Mouse (Mus musculus) thymus, adult 2 months (tissue): Measurements from ENCODE around the gene Ptov1.

Source experiments
- CTCF ChIP-seq: fragments of 200-500 bp; IDR thresholded peaks from 2 replicates; pipeline ENCODE4 v1.5.1; 2012; ENCODE audit warnings: mild to moderate bottlenecking, control low read depth, low read length, moderate library complexity, borderline replicate concordance; ENCODE audit not compliant: control insufficient read depth, poor library complexity, insufficient read depth; ENCODE audit errors: extremely low read depth
- POLR2A ChIP-seq: fragments of 200-500 bp; IDR thresholded peaks from 2 replicates; pipeline ENCODE4 v1.6.1; 2012; ENCODE audit warnings: mild to moderate bottlenecking, low read length, control low read depth, moderate library complexity; ENCODE audit not compliant: control insufficient read depth, poor library complexity, insufficient read depth; ENCODE audit errors: extremely low read depth

- TF ChIP-seq CTCF, result no peak
- no peak for TF ChIP-seq POLR2A
These were observed 5.5 kb downstream of the Ptov1 start for GRCm38 (mm10) chr7:44863982-44864494.
